Mouse (Mus musculus) midbrain, embryonic 12.5 days (tissue): ENCODE results near the gene Ubn1. TPM values are rescaled to one million over a fixed set of nuclear protein-coding genes. Genes with fewer than 3 reads are reported as not detected.

Source experiments
- ATAC-seq: fragments of 200-750 bp; cut with Nextera tagmentation; 2 replicates; pipeline ENCODE4 v1.8.0; 2017; ENCODE audit warnings: low read depth, moderate TSS enrichment, moderate library complexity; ENCODE audit not compliant: low FRiP score
- H3K27ac ChIP-seq: fragments of 300-500 bp; sonication (generic); replicated peaks from 2 replicates; pipeline ENCODE4 v1.5.1; 2016; ENCODE audit warnings: mild to moderate bottlenecking
- H3K27me3 ChIP-seq: fragments of 300-500 bp; sonication (generic); 2 replicates; pipeline ENCODE4 v1.6.1; 2016; ENCODE audit warnings: mild to moderate bottlenecking
- H3K36me3 ChIP-seq: fragments of 300-500 bp; sonication (generic); 2 replicates; pipeline ENCODE4 v1.6.1; 2016
- H3K4me1 ChIP-seq: fragments of 300-500 bp; sonication (generic); 2 replicates; pipeline ENCODE4 v1.6.1; 2016
- H3K4me2 ChIP-seq: fragments of 300-500 bp; sonication (generic); replicated peaks from 2 replicates; pipeline ENCODE4 v1.6.1; 2016; ENCODE audit warnings: mild to moderate bottlenecking, moderate library complexity
- H3K4me3 ChIP-seq: fragments of 300-500 bp; sonication (generic); 2 replicates; pipeline ENCODE4 v1.5.1; 2016; ENCODE audit warnings: mild to moderate bottlenecking
- H3K9ac ChIP-seq: fragments of 300-500 bp; sonication (generic); replicated peaks from 2 replicates; pipeline ENCODE4 v1.6.1; 2016; ENCODE audit warnings: mild to moderate bottlenecking, moderate library complexity
- H3K9me3 ChIP-seq: fragments of 300-500 bp; sonication (generic); 2 replicates; pipeline ENCODE4 v1.6.1; 2016; ENCODE audit warnings: mild to moderate bottlenecking
- WGBS: fragments of 180-500 bp; shearing (Covaris S2); methylation state at CpG from one replicate; pipeline ENCODE4 v1.1.7; 2016; 5-methylcytosine and 5-hydroxymethylcytosine counted together
- polyA plus RNA-seq: library from polyadenylated mRNA; unstranded; fragments of >200 nt; fragmentation: Nextera tagmentation; extraction: Ambion mirVana; gene quantifications from 2 replicates; pipeline ENCODE4 v1.2.1, GENCODE M21; 2016

Ubn1 gene
- polyA plus RNA-seq, 1 experiment from 2014 or later, result 26.6 TPM

GRCm38 (mm10) chr16:5086179-5086578 is 36.3 kb downstream of the Ubn1 start:
- Histone ChIP-seq H3K4me2 (no peak overlapping the region), H3K27ac (no peak overlapping the region), H3K4me3 (no peak overlapping the region), H3K27me3 (no peaks in the 10 kb centered on the region), H3K36me3 (peaks cover 74% of the 10 kb centered on the region), H3K9ac (no peak overlapping the region), H3K4me1 (no peaks in the 10 kb centered on the region), H3K9me3 (no peaks in the 10 kb centered on the region)
- no peak for ATAC-seq
- 92% methylated on average over 2 of the region's 2 CpGs for WGBS

GRCm38 (mm10) chr16:5089021-5089420 is 39.2 kb downstream of the Ubn1 start:
- H3K9me3 ChIP-seq, result no peaks in the 10 kb centered on the region
- H3K36me3 ChIP-seq, result peaks cover 48% of the 10 kb centered on the region
- no peaks in the 10 kb centered on the region for H3K4me1 ChIP-seq
- H3K27ac ChIP-seq, result no peak overlapping the region
- no peak overlapping the region for H3K9ac ChIP-seq
- ATAC-seq, result no peak
- no peak overlapping the region for H3K4me2 ChIP-seq
- H3K27me3 ChIP-seq, result no peaks in the 10 kb centered on the region
- 73% methylated on average over 10 of the region's 10 CpGs for WGBS
- no peak overlapping the region for H3K4me3 ChIP-seq

- no peaks in the 10 kb centered on the region for H3K4me1 ChIP-seq
- H3K4me2 ChIP-seq, result no peak overlapping the region
- 89% methylated on average over 5 of the region's 5 CpGs for WGBS
- H3K4me3 ChIP-seq, result no peak overlapping the region
- H3K27me3 ChIP-seq, result no peaks in the 10 kb centered on the region
- no peak overlapping the region for H3K27ac ChIP-seq
- H3K9me3 ChIP-seq, result no peaks in the 10 kb centered on the region
- H3K9ac ChIP-seq, result no peak overlapping the region
- peaks cover 5% of the 10 kb centered on the region for H3K36me3 ChIP-seq
- ATAC-seq, result no peak
These were observed 43.4 kb downstream of the Ubn1 start for GRCm38 (mm10) chr16:5093285-5093684.

- H3K4me3 ChIP-seq, result no peak overlapping the region
- no peak overlapping the region for H3K27ac ChIP-seq
- no peaks in the 10 kb centered on the region for H3K27me3 ChIP-seq
- H3K9ac ChIP-seq, result no peak overlapping the region
- no peak overlapping the region for H3K4me2 ChIP-seq
- WGBS, result 79% methylated on average over 8 of the region's 8 CpGs
- H3K4me1 ChIP-seq, result no peaks in the 10 kb centered on the region
- no peak for ATAC-seq
- no peaks in the 10 kb centered on the region for H3K9me3 ChIP-seq
- no peaks in the 10 kb centered on the region for H3K36me3 ChIP-seq
These were observed 46.6 kb downstream of the Ubn1 start for GRCm38 (mm10) chr16:5096504-5096903.

- Histone ChIP-seq H3K9me3 (no peaks in the 10 kb centered on the region), H3K36me3 (no peaks in the 10 kb centered on the region), H3K9ac (no peak overlapping the region), H3K4me1 (no peaks in the 10 kb centered on the region), H3K27me3 (no peaks in the 10 kb centered on the region), H3K4me2 (no peak overlapping the region), H3K4me3 (no peak overlapping the region), H3K27ac (no peak overlapping the region)
- WGBS, result 78% methylated on average over 6 of the region's 6 CpGs
- ATAC-seq, result no peak
These were observed 51.1 kb downstream of the Ubn1 start for GRCm38 (mm10) chr16:5101000-5101399.

DNA sequence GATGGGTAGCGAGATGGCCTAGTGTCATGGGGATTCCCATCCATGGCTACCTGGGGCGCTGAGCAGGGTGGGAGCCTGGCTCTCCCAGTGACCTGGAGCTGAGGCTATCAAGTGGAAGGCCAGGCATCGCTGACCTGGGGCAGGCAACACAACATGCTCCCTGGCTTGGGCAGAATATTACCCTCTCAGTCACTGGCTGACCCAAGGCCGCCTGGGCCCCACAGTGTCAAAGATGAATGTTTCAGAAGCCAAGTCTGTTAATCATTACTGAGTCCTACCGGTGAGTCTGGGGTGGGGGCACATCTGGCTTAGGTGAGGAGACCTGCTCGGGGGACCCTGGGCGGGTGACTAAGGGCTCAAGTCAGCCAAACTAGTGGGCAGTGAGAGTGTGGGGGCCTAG is 60.0 kb downstream of the Ubn1 start:
- Histone ChIP-seq H3K9me3 (no peaks in the 10 kb centered on the region), H3K27me3 (no peaks in the 10 kb centered on the region), H3K4me3 (no peak overlapping the region), H3K4me1 (no peaks in the 10 kb centered on the region), H3K9ac (no peak overlapping the region), H3K27ac (no peak overlapping the region), H3K4me2 (no peak overlapping the region), H3K36me3 (no peaks in the 10 kb centered on the region)
- ATAC-seq, result no peak
- WGBS, result 82% methylated on average over 7 of the region's 7 CpGs

- Histone ChIP-seq H3K27ac (no peak overlapping the region), H3K36me3 (no peaks in the 10 kb centered on the region), H3K9ac (no peak overlapping the region), H3K4me1 (no peaks in the 10 kb centered on the region), H3K27me3 (no peaks in the 10 kb centered on the region), H3K9me3 (no peaks in the 10 kb centered on the region), H3K4me2 (no peak overlapping the region), H3K4me3 (no peak overlapping the region)
- ATAC-seq, result no peak
- 94% methylated on average over 3 of the region's 3 CpGs for WGBS
These were observed 61.2 kb downstream of the Ubn1 start for GRCm38 (mm10) chr16:5111021-5111420.

- WGBS, result 81% methylated on average over 4 of the region's 4 CpGs
- no peaks in the 10 kb centered on the region for H3K4me1 ChIP-seq
- H3K27ac ChIP-seq, result no peak overlapping the region
- ATAC-seq, result no peak
- no peak overlapping the region for H3K4me2 ChIP-seq
- no peaks in the 10 kb centered on the region for H3K9me3 ChIP-seq
- no peak overlapping the region for H3K9ac ChIP-seq
- H3K4me3 ChIP-seq, result no peak overlapping the region
- H3K36me3 ChIP-seq, result no peaks in the 10 kb centered on the region
- no peaks in the 10 kb centered on the region for H3K27me3 ChIP-seq
These were observed 63.2 kb downstream of the Ubn1 start for GRCm38 (mm10) chr16:5113002-5113550.

DNA sequence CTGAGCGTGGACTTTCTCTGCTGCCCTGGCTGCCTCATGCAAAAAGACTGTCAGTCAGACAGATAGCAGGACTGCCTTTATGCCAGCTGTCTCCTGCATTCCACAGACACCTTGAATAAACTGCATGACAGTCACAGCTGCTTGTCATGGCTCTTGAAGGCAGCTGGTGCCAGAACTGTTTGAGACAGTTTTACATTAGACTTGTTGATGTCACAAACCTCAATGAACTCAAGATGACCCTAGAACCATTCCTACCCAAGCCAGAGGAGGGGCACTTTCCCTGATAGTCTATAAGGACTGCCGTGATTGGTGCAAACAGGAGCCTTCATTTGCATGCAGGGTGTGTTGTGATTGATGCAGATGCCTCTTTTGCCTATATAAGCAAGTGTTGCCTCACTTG is 63.7 kb downstream of the Ubn1 start:
- H3K27ac ChIP-seq, result no peak overlapping the region
- no peak overlapping the region for H3K4me3 ChIP-seq
- H3K4me2 ChIP-seq, result no peak overlapping the region
- H3K36me3 ChIP-seq, result no peaks in the 10 kb centered on the region
- 78% methylated on average over 2 of the region's 2 CpGs for WGBS
- no peaks in the 10 kb centered on the region for H3K27me3 ChIP-seq
- no peak for ATAC-seq
- no peaks in the 10 kb centered on the region for H3K4me1 ChIP-seq
- no peaks in the 10 kb centered on the region for H3K9me3 ChIP-seq
- no peak overlapping the region for H3K9ac ChIP-seq

DNA sequence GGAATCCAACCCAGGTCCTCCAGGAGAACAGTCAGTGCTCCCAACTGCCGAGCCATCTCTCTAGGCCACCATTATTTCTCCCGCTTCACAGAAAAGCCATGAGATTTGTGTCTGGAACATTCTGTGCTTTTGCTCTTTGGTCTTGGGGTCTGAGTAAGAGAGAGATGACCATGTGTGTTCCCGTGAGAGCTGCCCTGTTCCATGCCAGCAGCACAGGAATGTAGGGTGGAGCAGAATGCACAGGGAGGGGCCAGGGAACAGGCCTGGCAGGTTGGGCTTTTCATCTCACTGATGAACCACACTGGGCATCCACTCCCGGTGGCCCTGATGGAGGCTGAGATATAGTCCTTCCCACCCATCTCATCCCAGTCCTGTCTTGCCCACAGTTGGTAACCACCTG is 69.5 kb downstream of the Ubn1 start:
- Histone ChIP-seq H3K27me3 (peaks cover 12% of the 10 kb centered on the region; the same call in 1 of the 2 replicates), H3K27ac (no peak overlapping the region), H3K9me3 (no peaks in the 10 kb centered on the region), H3K4me3 (no peak overlapping the region), H3K4me1 (no peaks in the 10 kb centered on the region), H3K36me3 (no peaks in the 10 kb centered on the region), H3K4me2 (no peak overlapping the region), H3K9ac (no peak overlapping the region)
- no peak for ATAC-seq
- WGBS, result 82% methylated on average over 4 of the region's 4 CpGs

GRCm38 (mm10) chr16:5119845-5120244 is 70.0 kb downstream of the Ubn1 start:
- no peaks in the 10 kb centered on the region for H3K4me1 ChIP-seq
- peaks cover 12% of the 10 kb centered on the region; the same call in 1 of the 2 replicates for H3K27me3 ChIP-seq
- H3K4me2 ChIP-seq, result no peak overlapping the region
- no peaks in the 10 kb centered on the region for H3K36me3 ChIP-seq
- ATAC-seq, result no peak
- H3K9me3 ChIP-seq, result no peaks in the 10 kb centered on the region
- no peak overlapping the region for H3K9ac ChIP-seq
- no peak overlapping the region for H3K4me3 ChIP-seq
- 83% methylated on average over 4 of the region's 4 CpGs for WGBS
- H3K27ac ChIP-seq, result no peak overlapping the region

GRCm38 (mm10) chr16:5123476-5123875 is 73.6 kb downstream of the Ubn1 start:
- ATAC-seq, result no peak
- 81% methylated on average over 6 of the region's 6 CpGs for WGBS
- Histone ChIP-seq H3K9ac (no peak overlapping the region), H3K4me3 (no peak overlapping the region), H3K4me1 (no peaks in the 10 kb centered on the region), H3K27ac (no peak overlapping the region), H3K4me2 (no peak overlapping the region), H3K9me3 (no peaks in the 10 kb centered on the region), H3K27me3 (peaks cover 24% of the 10 kb centered on the region), H3K36me3 (no peaks in the 10 kb centered on the region)

DNA sequence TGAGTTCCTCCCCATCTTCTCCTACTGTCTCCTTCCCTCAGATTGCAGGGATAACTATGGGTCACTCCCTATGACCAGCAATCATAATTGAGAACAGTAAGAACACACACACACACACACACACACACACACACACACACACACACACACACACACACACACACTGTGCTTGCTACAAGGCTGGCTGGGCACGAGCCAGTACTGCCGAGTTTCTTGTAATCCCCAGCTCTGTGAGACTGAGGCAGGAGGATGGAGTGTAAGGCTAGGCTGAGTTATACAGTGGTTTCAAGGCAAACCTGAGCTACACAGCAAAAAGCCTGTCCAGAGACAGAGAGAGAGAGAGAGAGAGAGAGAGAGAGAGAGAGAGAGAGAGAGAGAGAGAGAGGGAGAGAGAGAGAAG is 80.3 kb downstream of the Ubn1 start:
- ATAC-seq, result no peak
- Histone ChIP-seq H3K27ac (no peak overlapping the region), H3K27me3 (peaks cover 77% of the 10 kb centered on the region), H3K4me2 (no peak overlapping the region), H3K9ac (no peak overlapping the region), H3K4me3 (no peak overlapping the region), H3K36me3 (no peaks in the 10 kb centered on the region), H3K4me1 (peaks cover 5% of the 10 kb centered on the region; the same call in 1 of the 2 replicates), H3K9me3 (no peaks in the 10 kb centered on the region)
- 52% methylated on average over 2 of the region's 2 CpGs for WGBS
